Mouse (Mus musculus): Measurements from ENCODE around the gene Pmvk. TPM values are rescaled to one million over a fixed set of nuclear protein-coding genes. Genes with fewer than 3 reads are reported as not detected.
A peak's percentile ranks its signal among the peaks of the same experiment; 100 is the strongest.

Pmvk gene
- polyA plus RNA-seq, 1 experiment from 2014 or later: 59.9 TPM

- peaks cover 8% of the 10 kb centered on the region for H3K36me3 ChIP-seq
- H3K9ac ChIP-seq: no peak overlapping the region
- no peaks in the 10 kb centered on the region for H3K27me3 ChIP-seq
- peak; percentile 24; the same call in 1 of the 2 replicates for ATAC-seq (ENCODE audit: low FRiP score, low read depth)
- H3K4me1 ChIP-seq: peaks cover 19% of the 10 kb centered on the region
- H3K27ac ChIP-seq: peak overlapping the region; percentile 83; the same call in 1 of the 2 replicates
- peak overlapping the region; percentile 71 for H3K4me3 ChIP-seq
- WGBS: 51% methylated on average over 13 of the region's 13 CpGs
- peak overlapping the region; percentile 73 for H3K4me2 ChIP-seq (replicated peaks)
- H3K9me3 ChIP-seq: no peaks in the 10 kb centered on the region
Observed at GRCm38 (mm10) chr3:89458372-89458964, 4.1 kb downstream of the Pmvk start.

- Histone ChIP-seq H3K27ac (peak overlapping the region; percentile 83), H3K4me2 (replicated peaks) (peak overlapping the region; percentile 73), H3K9ac (peak overlapping the region; percentile 80), H3K27me3 (no peaks in the 10 kb centered on the region), H3K9me3 (no peaks in the 10 kb centered on the region), H3K4me1 (peaks cover 19% of the 10 kb centered on the region), H3K4me3 (peak overlapping the region; percentile 71), H3K36me3 (peaks cover 10% of the 10 kb centered on the region)
- under 1% methylated on average over 36 of the region's 36 CpGs for WGBS
- ATAC-seq (ENCODE audit: low FRiP score, low read depth): peak; percentile 89
Observed at GRCm38 (mm10) chr3:89458965-89459807, 4.8 kb downstream of the Pmvk start.

- no peak for ATAC-seq (ENCODE audit: low FRiP score, low read depth)
- H3K9me3 ChIP-seq: no peaks in the 10 kb centered on the region
- H3K27ac ChIP-seq: no peak overlapping the region
- no peak overlapping the region for H3K4me2 ChIP-seq (replicated peaks)
- H3K27me3 ChIP-seq: no peaks in the 10 kb centered on the region
- H3K4me1 ChIP-seq: no peaks in the 10 kb centered on the region
- 53% methylated on average over 4 of the region's 4 CpGs for WGBS
- no peak overlapping the region for H3K9ac ChIP-seq
- H3K36me3 ChIP-seq: peaks cover 38% of the 10 kb centered on the region
- no peak overlapping the region for H3K4me3 ChIP-seq
Observed at GRCm38 (mm10) chr3:89468268-89468667, 13.9 kb downstream of the Pmvk start.

GRCm38 (mm10) chr3:89472280-89472679, 17.9 kb downstream of the Pmvk start:
- Histone ChIP-seq H3K4me2 (replicated peaks) (no peak overlapping the region), H3K36me3 (peaks cover 26% of the 10 kb centered on the region), H3K9ac (no peak overlapping the region), H3K4me1 (no peaks in the 10 kb centered on the region), H3K27ac (no peak overlapping the region), H3K4me3 (no peak overlapping the region), H3K9me3 (no peaks in the 10 kb centered on the region), H3K27me3 (no peaks in the 10 kb centered on the region)
- no peak for ATAC-seq (ENCODE audit: low FRiP score, low read depth)
- 82% methylated on average over 7 of the region's 7 CpGs for WGBS

GRCm38 (mm10) chr3:89473838-89474237, 19.5 kb downstream of the Pmvk start:
- no peaks in the 10 kb centered on the region for H3K9me3 ChIP-seq
- H3K27ac ChIP-seq: no peak overlapping the region
- no peak for ATAC-seq (ENCODE audit: low FRiP score, low read depth)
- no peak overlapping the region for H3K4me2 ChIP-seq (replicated peaks)
- H3K4me1 ChIP-seq: no peaks in the 10 kb centered on the region
- no peak overlapping the region for H3K4me3 ChIP-seq
- peaks cover 11% of the 10 kb centered on the region for H3K36me3 ChIP-seq
- WGBS: 72% methylated on average over 6 of the region's 6 CpGs
- H3K27me3 ChIP-seq: no peaks in the 10 kb centered on the region
- H3K9ac ChIP-seq: no peak overlapping the region

GRCm38 (mm10) chr3:89479055-89479454, 24.7 kb downstream of the Pmvk start:
- Histone ChIP-seq H3K4me3 (no peak overlapping the region), H3K9ac (no peak overlapping the region), H3K27ac (no peak overlapping the region), H3K9me3 (0 out of 2 replicates have a peak, but pooled peaks cover 3% of the 10 kb centered on the region), H3K4me1 (no peaks in the 10 kb centered on the region), H3K27me3 (no peaks in the 10 kb centered on the region), H3K36me3 (no peaks in the 10 kb centered on the region), H3K4me2 (replicated peaks) (no peak overlapping the region)
- no peak for ATAC-seq (ENCODE audit: low FRiP score, low read depth)
- 76% methylated on average over 6 of the region's 6 CpGs for WGBS

- Histone ChIP-seq H3K9ac (no peak overlapping the region), H3K36me3 (no peaks in the 10 kb centered on the region), H3K27me3 (no peaks in the 10 kb centered on the region), H3K4me2 (replicated peaks) (no peak overlapping the region), H3K27ac (no peak overlapping the region), H3K9me3 (0 out of 2 replicates have a peak, but pooled peaks cover 3% of the 10 kb centered on the region), H3K4me1 (0 out of 2 replicates have a peak, but pooled peaks cover 6% of the 10 kb centered on the region), H3K4me3 (no peak overlapping the region)
- WGBS: 51% methylated on average over 2 of the region's 2 CpGs
- ATAC-seq (ENCODE audit: low FRiP score, low read depth): no peak
Observed at GRCm38 (mm10) chr3:89481488-89481887, 27.1 kb downstream of the Pmvk start.

GRCm38 (mm10) chr3:89482249-89482648, 27.9 kb downstream of the Pmvk start:
- Histone ChIP-seq H3K27me3 (0 out of 2 replicates have a peak, but pooled peaks cover 6% of the 10 kb centered on the region), H3K9me3 (0 out of 2 replicates have a peak, but pooled peaks cover 3% of the 10 kb centered on the region), H3K9ac (no peak overlapping the region), H3K27ac (no peak overlapping the region), H3K4me2 (replicated peaks) (no peak overlapping the region), H3K4me1 (0 out of 2 replicates have a peak, but pooled peaks cover 7% of the 10 kb centered on the region), H3K36me3 (no peaks in the 10 kb centered on the region), H3K4me3 (no peak overlapping the region)
- WGBS: 94% methylated on average over 5 of the region's 5 CpGs
- ATAC-seq (ENCODE audit: low FRiP score, low read depth): no peak

GRCm38 (mm10) chr3:89484766-89485524, 30.6 kb downstream of the Pmvk start:
- H3K4me1 ChIP-seq: 0 out of 2 replicates have a peak, but pooled peaks cover 13% of the 10 kb centered on the region
- no peak overlapping the region for H3K27ac ChIP-seq
- H3K9ac ChIP-seq: peak overlapping the region; percentile 50; the same call in 1 of the 2 replicates
- WGBS: 18% methylated on average over 24 of the region's 24 CpGs
- no peaks in the 10 kb centered on the region for H3K36me3 ChIP-seq
- 0 out of 2 replicates have a peak, but pooled peaks cover 3% of the 10 kb centered on the region for H3K9me3 ChIP-seq
- peak; percentile 83 for ATAC-seq (ENCODE audit: low FRiP score, low read depth)
- peak overlapping the region; percentile 50 for H3K4me2 ChIP-seq (replicated peaks)
- 0 out of 2 replicates have a peak overlapping the region, but pooled peaks have one; percentile 17 for H3K4me3 ChIP-seq
- 0 out of 2 replicates have a peak, but pooled peaks cover 6% of the 10 kb centered on the region for H3K27me3 ChIP-seq

GRCm38 (mm10) chr3:89486111-89486510, 31.8 kb downstream of the Pmvk start:
- Histone ChIP-seq H3K4me1 (0 out of 2 replicates have a peak, but pooled peaks cover 13% of the 10 kb centered on the region), H3K4me3 (no peak overlapping the region), H3K4me2 (replicated peaks) (no peak overlapping the region), H3K9me3 (0 out of 2 replicates have a peak, but pooled peaks cover 3% of the 10 kb centered on the region), H3K27me3 (0 out of 2 replicates have a peak, but pooled peaks cover 6% of the 10 kb centered on the region), H3K36me3 (no peaks in the 10 kb centered on the region), H3K9ac (no peak overlapping the region), H3K27ac (no peak overlapping the region)
- ATAC-seq (ENCODE audit: low FRiP score, low read depth): no peak
- WGBS: 80% methylated on average over 8 of the region's 8 CpGs

GRCm38 (mm10) chr3:89486916-89487702, 32.8 kb downstream of the Pmvk start:
- no peak overlapping the region for H3K4me3 ChIP-seq
- H3K9ac ChIP-seq: no peak overlapping the region; the same call in 1 of the 2 replicates
- no peaks in the 10 kb centered on the region for H3K9me3 ChIP-seq
- 70% methylated on average over 20 of the region's 20 CpGs for WGBS
- peaks cover 16% of the 10 kb centered on the region for H3K4me1 ChIP-seq
- no peak for ATAC-seq (ENCODE audit: low FRiP score, low read depth)
- 0 out of 2 replicates have a peak, but pooled peaks cover 6% of the 10 kb centered on the region for H3K27me3 ChIP-seq
- H3K36me3 ChIP-seq: no peaks in the 10 kb centered on the region
- no peak overlapping the region for H3K4me2 ChIP-seq (replicated peaks)
- H3K27ac ChIP-seq: no peak overlapping the region
